Mouse (Mus musculus): ENCODE measurements at regions not wholly inside any gene's neighbourhood (a gene's known extent, or its start where the extent isn't known, plus 50 kb on each side); places are given as distances from the start of the nearest gene placed in this dataset.

DNA sequence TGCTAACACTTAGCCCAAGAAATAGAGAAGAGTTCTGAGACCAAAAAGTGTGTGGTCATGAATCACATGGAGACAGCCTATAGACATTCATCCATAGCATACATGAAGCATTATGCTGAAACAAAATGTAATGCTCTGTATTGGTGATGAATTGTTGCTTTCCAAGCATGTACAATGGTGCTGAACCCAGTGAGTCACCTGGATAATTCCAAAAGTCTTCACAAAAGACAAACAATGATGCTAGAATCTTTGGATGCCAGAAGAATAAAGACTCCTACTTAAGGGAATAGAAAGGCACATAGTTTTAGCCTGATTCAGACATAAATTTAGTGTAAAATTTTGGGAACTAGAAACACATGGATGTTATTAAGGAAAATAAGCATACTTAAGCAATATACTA, 548.4 kb upstream of the Intu start:
- TF ChIP-seq CTCF (IDR thresholded peaks at IDR 0.05; ENCODE audit: borderline replicate concordance, insufficient read depth, low read depth, low read length) (no peak), POLR2A (IDR thresholded peaks at IDR 0.05; ENCODE audit: borderline replicate concordance, insufficient read depth, low read length) (no peak)
